Mouse (Mus musculus) adrenal gland, postnatal 4 days (tissue): ENCODE results near the gene Akap13. TPM values are rescaled to one million over a fixed set of nuclear protein-coding genes. Genes with fewer than 3 reads are reported as not detected.

Source experiments
- DNase-seq, 2 experiments: peaks; one replicate each; pipeline ENCODE4 v3.0.0; 2021 to 2022; ENCODE audit warnings: low spot score in 2 of 2, mixed read lengths in 2 of 2
- total RNA-seq, 2 experiments: library from RNA; stranded (reverse); gene quantifications; 2 replicates each; pipeline ENCODE4 v1.2.3; 2021

Akap13 gene
- total RNA-seq, 2 experiments from 2014 or later: 63.3 to 63.5 TPM

DNA sequence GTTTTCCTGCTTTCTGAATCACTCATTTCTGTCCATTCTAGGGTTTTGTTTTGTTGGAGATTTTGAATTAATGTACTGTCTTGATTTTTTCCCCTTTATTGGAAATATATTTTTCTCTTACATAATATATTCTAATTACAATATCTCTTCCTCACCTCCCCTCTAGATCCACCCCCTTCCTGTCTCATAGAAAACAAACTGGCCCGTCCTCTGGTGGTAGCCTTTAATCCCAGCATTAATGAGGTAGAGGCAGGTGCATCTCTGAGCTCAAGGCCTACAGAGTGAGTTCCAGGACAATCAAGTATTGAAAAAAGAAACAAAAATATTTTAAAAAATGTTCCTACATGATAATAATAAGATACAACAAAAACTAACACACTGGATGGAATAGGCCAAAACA lies 201.6 kb downstream of the Akap13 start:
- DNase-seq: no peak

DNA sequence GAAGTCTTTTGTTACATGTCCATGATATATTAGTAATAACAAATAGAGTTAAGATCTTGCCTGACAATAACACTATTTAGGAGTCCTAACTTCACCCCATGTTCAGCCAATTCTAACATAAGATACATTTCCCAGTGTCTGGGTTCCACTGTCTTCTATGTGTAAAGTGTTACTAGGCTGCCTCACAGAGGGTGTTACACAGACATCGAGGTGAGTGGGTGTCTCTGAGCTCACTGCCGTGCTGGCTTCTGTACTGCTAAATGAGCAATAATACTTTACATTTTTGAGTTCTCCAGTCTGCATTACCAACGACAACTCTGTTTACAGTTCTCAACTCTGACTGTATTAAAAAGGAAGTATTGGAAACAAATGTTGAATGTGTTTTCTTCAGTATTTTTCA lies 209.1 kb downstream of the Akap13 start:
- no peak for DNase-seq

DNA sequence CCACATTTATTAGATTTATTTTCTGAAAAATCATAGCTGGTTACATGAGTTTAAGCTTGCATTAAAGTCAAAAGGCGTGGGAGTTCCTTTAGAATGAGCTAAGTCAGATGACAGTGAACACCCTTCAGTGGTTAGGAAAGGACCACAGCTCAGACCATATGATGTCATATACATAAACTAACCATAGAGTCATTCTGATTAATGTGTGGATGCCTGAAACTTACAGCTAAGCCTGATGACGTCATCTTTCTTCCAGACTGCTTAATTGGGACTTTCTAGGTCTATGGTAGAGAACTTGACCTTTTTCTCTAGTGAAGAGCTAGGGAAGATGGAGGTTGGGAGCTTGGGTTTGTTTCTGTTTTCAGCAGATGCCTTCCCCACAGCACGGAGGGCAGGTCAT lies 211.6 kb downstream of the Akap13 start:
- no peak for DNase-seq

DNA sequence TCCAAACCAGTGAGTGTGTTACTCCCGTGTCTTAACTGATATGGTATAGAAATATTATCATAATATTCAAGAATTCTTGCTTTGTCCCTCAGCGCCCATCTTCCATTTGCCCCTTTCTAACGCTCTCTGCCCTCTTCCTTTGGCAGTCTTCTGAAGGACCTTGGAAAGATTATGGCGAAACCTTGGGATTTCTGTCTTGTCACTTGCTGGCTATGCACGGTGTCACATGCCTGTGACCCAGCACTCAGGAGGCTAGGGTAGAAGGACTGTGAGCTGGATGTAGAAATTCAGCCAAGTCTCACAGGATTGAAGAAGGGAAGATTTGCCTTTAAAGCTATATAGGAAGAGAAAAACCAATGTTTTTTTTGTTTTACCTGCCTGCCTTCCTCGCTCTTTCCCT lies 212.2 kb downstream of the Akap13 start:
- no peak for DNase-seq

DNA sequence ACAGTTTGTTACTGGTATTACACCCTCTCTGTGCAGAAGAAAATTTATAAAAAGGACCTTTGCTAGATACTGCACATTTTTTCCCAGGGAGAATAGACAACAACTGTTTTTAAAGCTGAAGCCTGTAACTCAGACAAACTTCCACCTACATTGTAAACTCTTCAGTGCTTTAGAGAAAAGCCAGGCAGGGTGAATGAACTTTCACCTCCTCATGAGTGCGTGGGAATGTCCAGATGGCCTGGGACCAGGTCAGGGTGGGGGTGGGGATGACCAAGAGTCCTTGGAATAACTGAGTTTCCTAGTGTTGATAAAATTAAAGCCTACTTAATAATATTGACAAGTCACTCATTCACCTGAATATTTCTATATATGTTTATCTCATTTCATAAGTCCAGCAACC lies 213.1 kb downstream of the Akap13 start:
- no peak for DNase-seq

DNA sequence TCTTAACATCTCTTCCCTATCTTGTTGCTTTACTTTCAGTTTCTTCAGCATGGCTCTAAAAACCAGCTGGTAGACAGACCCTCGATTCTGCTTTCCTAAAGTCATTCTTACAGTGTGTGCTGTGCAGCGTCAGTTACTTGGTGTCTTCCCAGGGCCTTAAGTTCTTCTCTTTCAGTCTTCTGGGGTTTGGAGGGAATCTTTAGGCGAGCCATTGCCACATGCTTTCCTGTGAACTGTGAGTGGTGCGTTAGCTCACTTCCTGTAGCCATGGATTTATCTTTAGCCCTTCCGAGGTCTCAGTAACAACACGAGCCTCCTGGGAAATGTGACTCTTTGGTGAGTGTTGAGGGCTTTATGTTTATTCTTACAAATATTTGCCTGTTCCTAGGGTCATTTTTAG lies 214.1 kb downstream of the Akap13 start:
- DNase-seq: no peak

DNA sequence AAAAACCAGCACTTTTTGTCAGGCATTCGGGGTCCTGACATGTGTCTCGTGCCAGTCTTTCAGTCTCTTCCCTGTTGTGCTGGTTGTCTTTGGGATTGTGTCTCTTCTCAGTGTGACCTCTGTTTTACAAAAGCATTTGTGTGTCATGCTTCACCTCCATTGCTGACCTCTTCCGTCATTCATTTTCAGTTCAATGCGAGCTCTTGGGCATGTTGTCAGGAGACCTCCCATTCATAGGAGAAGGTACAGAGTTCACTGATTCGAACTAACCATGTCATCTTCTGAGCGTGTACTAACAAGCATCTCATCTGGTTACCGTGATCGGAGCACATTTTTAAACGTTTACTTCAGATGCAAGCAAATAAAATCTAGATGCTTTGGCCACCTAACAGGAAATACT lies 224.3 kb downstream of the Akap13 start:
- no peak for DNase-seq

DNA sequence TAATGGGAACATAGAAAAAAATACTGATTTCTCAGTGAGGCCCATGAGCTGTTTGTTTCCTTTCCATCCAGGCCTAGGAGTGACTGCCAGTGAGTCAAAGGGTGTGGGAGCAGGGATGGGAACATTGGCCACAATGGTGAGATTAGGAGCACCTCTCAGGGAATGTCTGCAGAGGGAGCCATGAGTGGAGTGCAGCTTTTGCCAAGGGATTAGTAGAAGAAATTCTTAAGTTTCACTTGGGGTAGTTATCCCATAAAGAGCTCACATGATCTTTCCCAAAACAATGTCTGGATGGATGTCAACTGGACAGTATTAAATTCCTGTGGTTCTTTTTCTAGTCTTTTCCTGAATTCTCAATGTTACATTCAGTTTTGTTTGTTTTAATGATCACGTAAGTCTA lies 227.6 kb downstream of the Akap13 start:
- DNase-seq: no peak

DNA sequence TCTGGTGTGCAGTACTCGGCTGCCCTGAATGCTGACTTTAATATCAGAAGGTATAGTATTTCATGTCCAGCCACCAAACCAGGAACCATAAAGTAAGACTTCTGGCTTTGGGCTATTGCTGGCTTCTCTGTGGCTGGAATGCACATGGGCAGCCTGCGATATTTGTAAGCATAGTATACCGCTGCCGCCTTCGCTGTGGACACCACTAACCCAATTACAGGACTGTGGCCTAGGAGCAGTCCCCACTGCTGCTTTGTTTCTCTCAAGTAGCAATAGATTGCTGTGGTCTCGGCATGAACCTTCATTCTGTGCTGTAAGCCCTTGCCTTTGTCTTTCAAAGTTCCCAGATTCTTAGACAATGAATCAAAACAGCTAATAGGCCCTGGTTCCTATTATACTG lies 228.1 kb downstream of the Akap13 start:
- DNase-seq: no peak

- DNase-seq: no peak
Measured at GRCm38 (mm10) chr7:75684976-75685375, 229.6 kb downstream of the Akap13 start.

DNA sequence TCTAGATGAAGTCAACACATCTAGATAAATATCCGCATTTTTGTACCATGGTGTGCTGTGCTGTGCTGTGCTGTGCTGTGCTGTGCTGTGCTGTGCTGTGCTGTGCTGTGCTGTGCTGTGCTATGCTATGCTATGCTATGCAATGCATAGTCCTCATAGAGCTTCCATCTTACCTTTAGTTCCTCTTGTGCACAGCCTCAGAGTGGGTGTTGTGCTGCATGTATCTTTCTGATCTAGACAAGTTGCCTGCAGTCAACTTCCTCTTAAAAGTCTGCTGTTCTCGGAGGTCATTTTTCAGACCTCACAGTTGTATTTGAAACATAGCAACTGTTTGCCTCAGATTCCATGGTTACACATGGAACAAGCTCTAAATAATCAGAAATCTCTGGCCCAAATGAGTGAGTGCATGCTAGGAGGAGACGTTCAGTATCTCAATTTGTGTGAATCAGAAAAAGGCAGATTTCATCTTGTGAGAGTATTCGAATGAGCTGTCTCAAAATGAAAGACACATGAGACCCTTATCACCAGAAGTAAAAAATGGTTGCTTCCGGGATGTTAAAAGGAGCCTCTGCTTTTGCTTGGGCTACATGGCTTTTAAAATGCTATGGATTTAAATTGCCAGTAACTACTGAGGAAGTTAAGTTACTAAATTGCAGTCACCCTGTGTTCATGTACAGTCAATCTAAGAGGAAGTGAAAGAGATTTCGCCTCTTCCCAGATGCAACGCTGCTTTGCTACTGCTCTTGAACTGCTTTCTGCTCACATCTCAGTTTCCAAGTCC lies 230.9 kb downstream of the Akap13 start:
- DNase-seq: no peak

DNA sequence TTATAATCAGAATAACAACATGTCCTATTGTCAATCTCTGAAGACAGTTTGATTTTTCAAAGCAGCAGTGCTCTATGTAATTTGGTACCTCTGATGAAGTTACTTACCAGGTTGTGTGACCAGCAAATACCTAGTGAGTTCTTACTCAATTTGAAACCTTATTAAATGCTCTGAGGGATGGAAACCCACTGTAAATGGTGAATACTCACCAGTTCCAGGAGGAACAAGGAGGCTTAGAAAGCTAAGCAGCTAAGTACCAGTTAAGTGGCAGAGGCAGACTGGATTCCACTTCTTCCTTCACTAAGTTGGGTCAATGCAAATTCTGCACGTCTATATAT lies 231.5 kb downstream of the Akap13 start:
- no peak for DNase-seq

GRCm38 (mm10) chr7:75688144-75688543 lies 232.8 kb downstream of the Akap13 start:
- no peak for DNase-seq

DNA sequence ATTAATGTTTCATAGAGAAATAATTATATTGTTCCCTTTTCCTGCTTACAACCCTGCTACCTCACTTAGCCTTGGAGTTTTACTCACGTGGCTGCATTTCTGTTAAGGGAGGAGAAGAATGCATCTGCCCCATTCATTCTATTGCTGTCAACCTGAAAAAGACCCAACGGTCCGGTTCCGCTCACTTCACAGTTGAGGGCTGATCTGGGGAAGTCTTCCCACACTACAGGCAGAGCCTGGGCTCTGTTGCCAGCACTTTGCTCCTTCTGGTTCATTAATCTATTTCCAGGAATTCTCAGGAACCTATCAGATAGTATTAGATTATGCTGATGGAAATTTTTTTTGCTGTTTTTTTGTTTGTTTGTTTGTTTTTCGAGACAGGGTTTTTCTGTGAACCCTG lies 239.4 kb downstream of the Akap13 start:
- DNase-seq: no peak

- DNase-seq: no peak
Measured at GRCm38 (mm10) chr7:75699836-75700235, 244.5 kb downstream of the Akap13 start.

- DNase-seq: no peak
Measured at GRCm38 (mm10) chr7:75700771-75701345, 245.5 kb downstream of the Akap13 start.

DNA sequence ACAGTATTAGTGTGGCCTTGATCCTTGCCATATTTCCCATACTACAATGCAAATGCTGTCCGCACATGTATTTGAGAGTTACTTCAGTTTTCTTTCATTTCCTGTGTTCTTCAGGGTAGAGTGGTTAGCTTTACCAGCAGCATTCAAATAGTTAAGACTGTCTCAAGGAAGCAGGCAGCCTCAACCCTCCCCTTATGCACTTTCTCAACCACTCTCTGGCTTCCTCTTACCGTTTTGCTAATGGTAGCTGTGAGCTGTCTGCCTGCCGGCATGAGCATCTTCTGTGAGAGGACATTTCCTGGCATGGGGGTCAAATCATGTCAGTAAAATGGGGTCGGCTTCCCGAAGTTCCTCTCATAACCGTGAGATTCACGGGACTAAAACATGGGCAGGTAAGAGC lies 246.4 kb downstream of the Akap13 start:
- DNase-seq: no peak

GRCm38 (mm10) chr7:75702368-75702767 lies 247.0 kb downstream of the Akap13 start:
- no peak for DNase-seq

GRCm38 (mm10) chr7:75702966-75703645 lies 247.8 kb downstream of the Akap13 start:
- DNase-seq: no peak

- DNase-seq: no peak
Measured at GRCm38 (mm10) chr7:75704862-75705261, 249.5 kb downstream of the Akap13 start.

- DNase-seq: no peak
Measured at GRCm38 (mm10) chr7:75709936-75710335, 254.6 kb downstream of the Akap13 start.

DNA sequence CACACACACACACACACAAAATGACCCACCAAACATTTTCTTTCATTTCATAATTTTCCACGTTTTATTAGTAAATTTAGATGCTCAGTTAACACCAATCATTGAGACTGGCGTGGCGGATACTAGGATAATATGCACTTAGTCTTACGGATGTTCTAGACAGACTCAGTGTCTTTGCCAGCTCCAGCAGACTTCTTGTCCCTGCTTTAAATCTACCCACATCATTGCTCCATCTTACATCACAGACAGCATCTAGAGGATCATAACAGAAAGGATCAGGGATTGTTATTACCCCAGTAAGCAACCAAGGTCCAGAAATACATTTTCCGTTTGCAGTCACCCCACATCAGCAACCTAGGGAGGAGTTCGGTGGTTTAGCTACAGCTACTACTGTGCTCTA lies 255.6 kb downstream of the Akap13 start:
- no peak for DNase-seq

DNA sequence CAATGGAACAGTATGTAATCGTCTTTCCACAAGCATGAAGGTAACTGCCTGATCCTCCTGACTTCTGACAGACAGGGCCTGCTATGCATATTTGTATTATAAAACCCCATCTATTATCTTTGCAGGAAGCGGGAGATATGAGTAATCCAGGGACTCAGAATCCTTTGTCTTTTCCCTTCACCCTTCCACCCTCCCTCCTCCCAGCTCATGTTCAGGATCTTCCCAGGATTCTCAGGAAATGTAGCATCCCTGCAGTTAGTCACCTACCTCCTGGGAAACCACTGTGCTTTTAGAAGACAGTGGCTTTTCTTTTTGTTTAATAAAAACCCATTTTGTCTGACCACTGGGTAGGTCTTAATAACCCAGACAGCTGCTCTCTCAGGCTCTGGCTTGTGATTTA lies 256.1 kb downstream of the Akap13 start:
- no peak for DNase-seq
